Mouse (Mus musculus) monocyte, adult 5-6 weeks (primary cell): ENCODE results near the gene Lhx9. TPM values are rescaled to one million over a fixed set of nuclear protein-coding genes. Genes with fewer than 3 reads are reported as not detected.
A peak's percentile ranks its signal among the peaks of the same experiment; 100 is the strongest.

ENCODE experiments used
- ATAC-seq: fragments of 153-309, 156-312 bp; replicated peaks from 2 replicates; pipeline ENCODE4 v1.8.0; 2017; ENCODE audit warnings: mild to moderate bottlenecking; ENCODE audit not compliant: low TSS enrichment, insufficient number of reproducible peaks, severe bottlenecking, poor library complexity, low FRiP score
- total RNA-seq: library from RNA; stranded (forward); fragments of 200-1000, 200-491, 200-594 nt; gene quantifications from 3 replicates; pipeline ENCODE4 v1.2.3, GENCODE M21; 2017

Lhx9 gene
- total RNA-seq, 1 experiment from 2014 or later: not detected

DNA sequence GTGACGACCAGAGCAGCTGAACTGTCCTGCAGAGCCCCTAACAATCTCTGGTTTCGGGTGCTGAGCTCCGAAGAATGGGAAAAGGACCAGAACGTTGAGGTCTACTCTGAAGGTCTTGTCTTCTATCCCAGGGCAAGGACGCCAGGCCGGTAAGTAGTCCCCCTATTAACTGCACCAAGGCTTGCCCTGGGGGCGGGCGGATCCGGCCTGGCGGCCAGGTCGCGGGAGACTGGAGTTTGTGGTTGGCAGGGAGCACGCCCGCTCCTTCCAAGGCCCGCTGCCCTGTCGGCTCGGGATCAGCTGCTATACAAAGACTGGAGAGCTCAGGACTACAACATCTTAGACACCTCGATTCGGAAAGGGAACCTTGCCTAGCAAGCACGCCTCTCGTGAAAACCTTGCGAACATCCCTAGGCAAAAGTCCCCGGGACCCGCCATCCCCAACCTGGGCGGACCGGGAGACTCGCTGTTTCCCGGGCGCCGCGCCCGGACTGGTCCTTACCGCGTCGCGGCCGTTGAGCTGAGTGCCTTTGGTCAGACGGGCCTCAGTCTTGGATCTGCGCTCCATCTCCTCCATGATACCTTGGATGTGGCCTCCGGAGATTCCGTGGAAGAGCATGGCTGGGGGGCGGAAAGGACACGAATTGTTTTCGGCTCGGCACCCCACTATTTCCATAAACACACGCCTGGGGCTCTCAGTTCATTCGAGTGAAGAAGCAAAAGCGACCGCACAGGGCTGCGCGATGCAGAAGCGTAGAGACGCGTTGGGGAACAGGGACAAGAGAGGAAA is 6.9 kb downstream of the Lhx9 start:
- no peak for ATAC-seq

DNA sequence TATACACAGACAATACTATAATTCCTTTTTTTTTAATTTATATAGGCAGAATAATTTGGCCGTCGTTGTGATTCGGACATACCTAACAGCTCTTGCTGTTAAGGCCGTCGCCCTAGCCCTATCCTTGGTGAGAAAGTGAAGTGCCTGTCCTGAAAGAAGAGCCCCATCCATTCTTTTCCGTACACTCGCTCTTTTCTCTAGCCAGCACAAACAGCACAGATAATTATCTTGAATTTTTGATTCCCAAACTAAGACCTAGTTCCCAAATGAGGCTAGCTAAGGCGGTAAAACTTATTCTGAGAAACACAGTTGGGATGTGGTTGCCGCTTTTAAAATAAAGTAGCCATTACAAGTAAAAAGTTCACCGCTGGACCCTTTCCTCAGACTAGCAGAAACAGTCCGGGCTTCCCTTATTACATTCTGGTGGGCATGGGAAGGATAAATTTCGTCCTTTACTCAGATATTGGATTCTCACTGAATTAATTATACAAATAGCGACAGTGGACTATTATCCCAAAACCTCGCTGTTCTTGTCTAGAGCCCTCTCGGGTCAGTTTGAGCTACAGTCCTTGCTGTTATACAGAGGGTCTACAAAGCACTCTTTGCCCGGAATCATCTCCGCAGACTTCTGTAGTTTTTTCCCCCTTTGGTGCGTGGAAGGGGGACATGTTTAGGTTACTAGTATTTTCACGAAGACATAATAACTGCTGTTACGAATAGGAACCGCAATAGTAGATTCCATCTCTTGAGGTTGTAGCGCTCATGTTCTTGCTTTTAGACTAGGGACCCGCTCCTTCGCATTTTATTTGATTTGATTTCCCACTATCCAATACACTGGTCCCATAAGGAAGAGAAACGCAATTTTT is 7.7 kb downstream of the Lhx9 start:
- ATAC-seq: no peak

DNA sequence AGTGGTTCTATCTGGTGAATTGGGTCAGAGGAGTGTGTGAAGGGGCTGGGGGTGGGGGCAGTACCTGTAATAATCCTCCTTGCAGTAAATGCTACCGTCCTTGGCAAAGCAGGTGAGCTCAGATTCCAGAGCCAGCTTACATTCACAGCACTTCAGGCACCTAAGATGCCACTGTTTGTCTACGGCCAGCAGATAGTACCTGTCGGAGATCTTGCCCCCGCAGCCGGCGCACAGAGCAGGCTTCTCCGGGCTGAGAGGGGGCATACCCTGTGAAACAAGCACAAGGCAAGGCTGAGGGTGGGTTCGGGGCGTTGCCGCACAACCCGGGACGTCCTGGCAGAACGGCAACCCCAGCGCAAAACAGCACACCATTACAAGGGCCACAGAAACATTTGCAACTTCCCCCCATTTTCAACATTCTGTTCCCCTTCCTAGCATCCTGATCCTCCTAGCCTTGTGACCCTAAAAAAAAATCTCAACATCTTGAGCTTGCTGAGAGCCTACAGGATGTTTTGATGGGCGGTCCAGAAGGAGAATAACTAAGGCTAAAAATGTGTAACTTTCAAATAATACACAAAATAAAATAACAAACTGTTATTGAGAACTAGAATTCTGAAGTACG is 8.5 kb downstream of the Lhx9 start:
- ATAC-seq: no peak

DNA sequence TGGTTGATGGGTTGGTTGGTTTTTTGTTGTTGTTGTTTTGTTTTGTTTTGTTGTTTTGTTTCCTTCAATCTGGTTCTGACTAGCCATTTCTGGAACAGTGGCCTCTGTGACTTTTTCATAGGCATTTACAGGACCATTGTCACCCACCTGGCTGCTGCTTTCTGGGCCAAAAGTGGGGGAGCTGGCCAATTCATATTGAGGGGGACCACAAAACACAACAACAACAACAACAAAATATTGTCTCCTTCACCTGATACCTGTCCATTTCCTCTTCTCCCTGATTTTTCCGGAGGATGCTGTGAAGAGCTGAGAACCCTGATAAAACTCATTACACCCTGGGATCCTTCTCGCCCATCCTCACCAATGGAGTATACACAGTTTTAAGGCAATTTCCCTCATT is 9.1 kb downstream of the Lhx9 start:
- ATAC-seq: no peak

DNA sequence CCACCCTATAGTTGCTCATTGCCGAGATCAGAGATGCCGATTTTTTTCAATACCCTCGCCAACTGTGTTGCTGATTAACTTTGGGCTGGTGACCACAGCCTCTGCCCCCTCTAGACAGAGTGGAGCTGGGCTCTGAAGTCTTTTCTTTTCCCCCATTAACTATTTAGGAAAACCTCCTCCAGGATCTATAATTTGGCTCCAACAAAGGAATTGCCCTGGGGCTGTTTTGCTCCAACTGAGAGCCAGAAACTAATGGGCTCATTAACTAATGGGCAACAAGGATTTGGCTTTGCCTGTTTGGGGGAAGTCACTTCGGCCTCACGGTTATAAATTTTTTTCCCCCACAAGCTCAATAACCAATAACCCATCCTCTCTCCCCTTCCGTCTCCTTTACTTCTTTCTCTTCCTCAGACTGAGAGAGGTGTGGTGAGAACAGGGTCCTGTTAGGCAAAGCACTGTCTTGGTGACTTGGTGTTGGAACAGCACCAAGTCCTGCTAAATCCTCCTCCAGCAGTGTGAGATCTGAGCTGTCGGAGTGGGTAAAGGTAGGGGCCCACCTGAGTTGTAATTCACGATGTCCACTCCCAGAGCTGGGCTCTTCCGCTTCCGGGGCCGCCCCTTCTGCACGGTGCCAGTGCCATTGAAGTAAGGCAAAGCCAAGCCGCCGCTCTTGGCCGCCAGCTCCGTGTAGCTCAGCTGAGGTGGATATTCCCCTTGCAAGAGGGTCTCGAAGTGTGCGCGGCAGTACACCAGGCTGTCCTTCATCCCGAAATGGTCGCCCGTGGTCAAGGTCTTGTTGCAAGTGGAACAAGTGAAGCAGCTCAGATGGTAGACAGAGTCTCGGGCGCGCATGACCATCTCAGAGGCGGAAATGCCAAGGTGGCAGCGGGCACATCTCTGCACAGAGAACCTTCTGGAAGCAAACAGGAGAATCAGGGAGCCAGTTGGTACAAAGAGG is 10.3 kb downstream of the Lhx9 start:
- ATAC-seq: no peak

DNA sequence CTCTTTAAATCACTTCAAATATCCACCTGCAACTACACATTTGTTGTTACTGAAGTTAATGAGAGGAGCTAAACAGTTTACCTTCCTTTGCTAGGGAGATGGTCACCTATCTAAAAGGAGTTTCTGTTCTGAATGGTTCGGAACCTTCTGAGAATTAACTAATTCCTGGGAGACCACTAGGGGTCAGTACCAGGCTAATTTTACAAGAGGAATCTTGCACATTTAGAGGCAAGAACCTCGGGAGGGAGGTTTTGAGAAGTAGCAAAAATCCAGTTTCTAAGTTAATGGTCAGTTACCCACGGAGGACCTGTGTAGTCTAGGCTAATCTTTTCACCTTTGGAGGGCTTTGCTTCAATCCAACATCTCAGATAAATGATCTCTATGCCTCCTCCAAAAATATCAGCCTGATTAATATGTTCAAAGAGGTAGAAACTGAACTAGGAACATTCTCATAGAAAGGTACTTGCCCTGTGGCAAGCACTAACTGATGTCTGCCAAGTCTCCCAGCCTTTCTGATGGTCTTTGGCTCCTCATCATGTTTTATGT is 12.9 kb downstream of the Lhx9 start:
- no peak for ATAC-seq

DNA sequence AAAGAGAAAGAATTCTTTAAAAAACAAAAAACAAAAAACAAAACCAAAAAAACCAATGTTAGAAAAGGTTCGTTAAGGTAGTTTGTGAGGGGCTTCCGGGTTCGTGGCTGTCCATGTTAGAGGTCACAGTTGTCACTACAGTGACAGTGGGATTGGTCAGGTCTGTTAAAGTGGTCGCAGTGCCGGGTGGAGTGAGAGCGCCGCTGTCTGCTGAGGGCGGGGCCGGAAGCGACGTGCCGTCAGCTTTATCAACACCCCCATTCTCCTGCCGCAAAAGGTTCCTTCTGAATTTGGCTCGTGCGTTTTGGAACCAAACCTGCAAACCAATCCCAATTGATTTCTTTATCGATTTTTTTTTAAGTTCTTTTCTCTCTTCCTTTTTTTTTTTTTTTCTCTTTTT is 17.1 kb downstream of the Lhx9 start:
- 0 out of 2 replicates have a peak, but pooled peaks have one; percentile 43 for ATAC-seq

DNA sequence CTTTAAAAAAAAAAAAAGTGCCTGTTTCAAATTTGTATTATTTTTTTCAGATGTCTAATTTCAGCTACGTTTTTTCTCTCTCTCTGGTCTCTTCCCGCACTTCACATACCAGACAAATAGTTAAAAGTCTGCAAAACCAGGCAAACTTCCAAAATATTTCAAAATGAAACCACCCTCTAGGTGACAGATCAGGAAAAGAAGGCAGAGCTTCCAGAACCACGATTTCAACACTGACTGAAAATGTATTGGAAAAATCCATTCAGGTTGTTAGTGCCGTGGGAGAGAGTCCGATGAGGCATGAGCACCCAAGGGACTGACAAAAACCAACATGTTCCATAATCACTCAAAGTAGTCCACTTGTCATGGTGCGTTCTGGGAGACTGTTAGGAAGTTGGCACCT is 21.5 kb downstream of the Lhx9 start:
- no peak for ATAC-seq

DNA sequence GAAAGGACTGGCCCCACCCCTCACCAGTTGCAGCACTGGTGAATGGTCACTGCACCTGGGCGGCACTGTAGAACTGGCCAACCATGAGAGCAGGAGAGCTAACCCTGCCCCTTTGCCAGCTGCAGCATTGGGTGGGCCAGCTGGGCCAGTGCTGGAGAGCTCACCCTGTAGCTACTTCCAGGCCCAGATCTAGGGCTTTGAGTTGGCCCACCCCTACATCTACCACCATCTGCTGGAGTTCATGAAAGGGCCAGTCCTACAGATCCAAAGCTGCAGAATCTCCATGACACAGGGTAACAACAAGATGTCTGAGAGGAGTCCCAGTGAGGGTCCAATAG is 25.4 kb downstream of the Lhx9 start:
- ATAC-seq: peak; percentile 43; the same call in 1 of the 2 replicates

DNA sequence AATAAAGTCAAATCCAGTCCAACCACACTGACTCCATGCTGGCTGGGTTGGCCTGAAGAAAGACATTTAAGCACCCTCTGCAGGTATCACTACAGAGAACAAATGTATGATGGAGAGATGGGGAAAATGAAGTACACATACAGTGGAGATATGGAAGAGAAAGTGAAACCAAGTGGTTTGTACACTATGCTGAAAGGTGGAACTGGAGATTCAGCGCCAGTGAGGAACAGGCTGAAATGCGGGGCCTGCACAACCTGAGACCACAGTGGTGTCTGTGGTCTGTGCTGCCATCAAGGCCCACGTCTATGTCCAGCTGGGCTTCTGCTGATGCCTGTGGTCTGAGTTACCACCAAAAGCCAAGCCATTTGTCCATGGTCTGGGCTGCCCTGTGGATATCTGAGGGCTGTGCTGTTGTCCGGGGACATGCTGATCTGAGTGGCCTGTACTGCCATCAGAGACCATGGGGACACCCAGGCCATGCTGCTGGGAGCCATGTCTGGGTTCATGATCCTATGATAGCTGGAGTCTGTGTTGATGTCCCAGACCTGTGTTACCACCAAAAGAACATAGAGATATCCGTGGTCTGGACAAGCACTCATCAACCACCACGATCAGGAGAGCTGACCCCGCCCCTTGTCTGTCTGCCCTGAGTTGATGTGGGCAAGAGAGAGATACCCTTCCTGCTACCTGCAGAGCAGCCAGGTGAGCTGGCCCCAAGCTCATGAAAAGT is 26.0 kb downstream of the Lhx9 start:
- ATAC-seq: peak; percentile 73

DNA sequence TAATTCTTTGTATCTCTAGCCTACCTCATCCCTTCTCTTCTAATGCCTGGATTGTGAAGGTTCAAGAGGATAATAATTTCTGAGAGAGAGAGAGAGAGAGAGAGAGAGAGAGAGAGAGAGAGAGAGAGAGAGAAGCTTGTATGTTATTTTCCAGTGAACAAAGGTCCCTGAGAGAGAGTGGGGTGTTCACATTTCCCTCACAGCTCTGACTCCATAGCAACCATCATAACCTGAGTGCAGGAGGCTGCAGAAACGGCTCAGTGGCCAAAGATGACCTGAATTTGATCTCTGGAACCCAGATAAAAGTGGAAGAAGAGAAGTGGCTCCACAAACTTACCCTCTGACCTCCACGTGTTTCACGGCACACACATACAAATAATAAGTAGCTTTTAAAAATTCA is 46.6 kb downstream of the Lhx9 start:
- ATAC-seq: no peak

DNA sequence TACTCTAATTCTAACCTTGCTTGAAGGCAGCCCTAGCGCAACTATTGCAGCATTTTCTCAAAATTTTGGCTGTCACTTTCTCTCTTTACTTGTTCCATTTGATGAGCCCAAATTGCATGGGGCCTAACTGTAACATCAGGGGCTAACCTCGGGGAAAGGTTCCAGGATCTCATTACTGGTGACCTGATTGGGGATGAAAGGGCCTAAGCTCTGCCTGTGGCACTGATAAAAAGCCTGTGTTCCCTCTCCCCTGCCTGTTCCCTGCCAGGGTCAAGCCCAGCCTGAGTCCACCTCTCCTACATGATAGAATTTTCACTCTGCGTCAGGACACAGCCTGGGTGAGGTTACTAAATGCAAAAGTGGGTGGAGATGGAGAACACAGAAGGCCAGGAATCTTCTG is 47.1 kb downstream of the Lhx9 start:
- ATAC-seq: no peak

DNA sequence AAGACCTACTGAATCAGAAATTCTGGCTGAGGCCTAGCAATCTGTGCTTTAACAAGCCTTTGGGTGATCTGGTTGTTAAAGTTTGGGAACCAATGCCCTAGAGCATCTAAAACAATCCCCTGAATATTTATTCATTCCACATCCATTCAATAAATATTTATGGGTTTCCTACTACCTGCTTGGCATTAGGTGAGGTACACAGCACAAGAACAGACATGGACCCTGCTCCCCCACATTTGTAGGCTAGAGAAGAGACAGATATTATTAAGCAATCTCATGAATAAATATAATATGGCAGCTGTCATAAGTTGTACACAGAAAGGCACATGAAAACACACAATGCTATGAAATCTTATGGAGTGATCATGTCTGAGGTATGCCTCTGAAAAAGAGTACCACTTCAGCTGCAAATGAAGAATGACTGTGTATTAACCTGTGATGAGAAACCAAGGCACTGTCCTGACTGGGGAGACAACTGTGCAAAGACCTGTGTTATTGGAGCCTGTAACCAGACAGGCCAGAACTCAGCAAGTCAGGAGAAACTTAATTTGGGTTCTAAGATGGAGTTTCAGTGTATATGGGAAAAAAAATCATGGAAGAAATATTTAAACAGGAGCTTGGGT is 48.6 kb downstream of the Lhx9 start:
- ATAC-seq: no peak

DNA sequence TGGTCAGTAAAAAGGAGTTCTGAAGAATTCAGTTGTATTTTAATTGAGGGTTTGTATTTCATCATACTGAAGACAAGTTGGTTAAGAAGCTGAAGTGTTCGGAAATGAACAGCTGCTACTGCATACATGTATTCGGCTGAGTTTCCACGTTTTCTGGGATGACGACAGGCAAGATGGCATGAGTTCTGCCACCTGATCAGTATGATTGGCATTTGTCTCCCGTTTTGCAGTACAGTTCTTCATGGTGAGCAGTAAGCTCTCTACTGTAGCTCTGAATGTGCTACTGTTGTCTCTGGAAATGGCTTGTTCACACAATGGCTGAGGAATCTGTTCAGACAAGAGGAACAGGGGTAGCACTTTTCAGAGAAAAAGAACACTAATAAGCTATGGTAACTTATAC is 50.3 kb downstream of the Lhx9 start:
- ATAC-seq: no peak

DNA sequence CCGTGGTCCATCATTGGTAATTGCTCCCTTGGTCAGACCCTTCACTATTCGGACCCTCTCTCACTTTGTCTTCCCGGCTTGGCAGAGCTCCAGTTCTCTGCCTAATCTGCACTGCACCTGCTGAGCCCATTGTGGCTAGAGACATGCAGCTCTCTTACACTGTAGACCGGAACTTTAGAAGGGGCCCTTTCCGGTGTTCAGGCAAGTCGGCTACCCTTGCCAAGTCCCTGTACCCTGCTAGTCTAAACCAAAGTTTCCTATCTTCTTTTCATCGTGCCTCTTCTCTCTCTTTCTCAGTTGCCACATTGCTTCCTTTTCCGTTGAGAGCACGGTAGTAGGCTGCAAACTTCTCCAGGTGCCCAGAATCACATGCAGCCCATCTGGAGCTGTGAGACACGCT is 62.5 kb downstream of the Lhx9 start:
- ATAC-seq: no peak

DNA sequence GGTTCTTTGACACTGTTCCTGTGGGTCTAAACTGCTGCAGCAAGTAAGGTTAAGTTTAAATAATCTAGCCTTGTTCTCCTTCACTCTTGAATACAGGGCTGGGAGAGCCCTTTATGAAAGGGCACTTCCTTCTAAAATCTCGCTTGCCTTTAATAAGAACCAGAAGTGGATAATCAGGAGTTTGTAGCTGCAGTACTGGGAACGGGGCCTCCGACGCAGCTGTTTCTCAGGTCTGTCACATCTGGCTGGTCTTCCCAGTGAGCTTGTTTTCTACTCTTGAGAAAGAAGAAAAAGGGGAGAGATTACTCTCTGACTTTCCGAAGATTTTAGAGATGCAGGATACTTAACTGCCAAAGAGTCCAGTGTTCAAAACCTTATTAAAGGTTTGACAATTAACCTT is 64.4 kb downstream of the Lhx9 start:
- ATAC-seq: no peak
